Mouse (Mus musculus) retina, postnatal 1 day (tissue): ENCODE data around the gene Klhdc1.

ENCODE experiments used
- DNase-seq: peaks from one replicate; pipeline ENCODE4 v3.0.0-alpha.2; 2012

Klhdc1 gene

GRCm38 (mm10) chr12:69297411-69298150 is 56.6 kb downstream of the Klhdc1 start:
- DNase-seq = peak; percentile 11

DNA sequence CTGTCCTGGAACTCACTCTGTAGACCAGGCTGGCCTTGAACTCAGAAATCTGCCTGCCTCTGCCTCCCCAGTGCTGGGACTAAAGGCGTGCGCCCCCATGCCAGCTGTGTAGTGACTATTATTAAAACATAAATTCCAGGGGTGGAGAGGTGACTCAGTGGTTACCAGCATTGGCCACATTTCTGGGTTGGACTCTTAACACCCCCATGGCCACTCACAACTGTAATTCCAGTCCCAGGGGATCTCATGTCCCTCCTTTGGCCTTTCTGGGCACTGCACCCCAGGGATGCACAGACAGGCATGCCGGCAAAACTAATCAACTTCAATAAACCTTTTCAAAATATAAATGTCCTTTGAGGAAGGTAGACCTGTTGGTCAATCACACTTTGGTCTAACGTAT is 57.3 kb downstream of the Klhdc1 start:
- no peak for DNase-seq

DNA sequence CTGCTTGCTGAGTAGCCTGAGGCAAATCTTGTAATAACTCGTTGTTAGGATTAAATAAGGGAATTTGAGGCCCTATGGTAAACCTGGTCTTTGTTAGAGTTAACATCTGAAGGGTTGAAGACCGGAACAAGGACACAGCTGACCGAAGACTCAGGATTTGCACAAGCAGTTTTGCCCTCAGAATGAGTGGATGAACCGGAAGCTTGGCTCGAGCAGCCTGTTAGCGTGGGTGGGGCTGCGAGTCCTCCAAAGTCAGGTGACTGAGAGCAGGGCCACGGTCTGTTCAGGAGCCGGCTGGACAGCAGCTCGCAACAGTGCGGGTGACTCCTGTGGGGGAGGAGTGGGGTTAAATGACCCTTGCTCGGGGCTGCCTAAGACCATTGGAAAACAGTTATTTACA is 58.3 kb downstream of the Klhdc1 start:
- DNase-seq = peak; percentile 8

DNA sequence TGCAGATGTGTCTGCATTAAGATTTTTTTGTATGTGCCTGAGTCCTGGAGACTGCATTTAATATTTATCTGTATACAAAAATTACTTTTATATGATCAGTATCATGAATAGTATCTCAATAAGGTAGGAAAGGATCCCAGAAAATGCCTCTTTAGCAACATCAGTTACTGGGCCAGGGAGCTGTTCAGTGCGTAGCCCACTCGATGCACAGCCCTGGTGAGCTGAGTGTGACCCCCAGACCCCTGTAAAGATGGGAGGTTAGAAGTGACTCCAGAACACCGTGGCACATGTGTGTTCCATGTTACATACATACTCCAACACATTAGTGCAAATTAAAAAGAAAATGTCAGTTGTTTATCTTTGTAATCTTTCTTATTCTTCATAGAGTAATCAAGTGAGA is 58.9 kb downstream of the Klhdc1 start:
- DNase-seq = no peak

DNA sequence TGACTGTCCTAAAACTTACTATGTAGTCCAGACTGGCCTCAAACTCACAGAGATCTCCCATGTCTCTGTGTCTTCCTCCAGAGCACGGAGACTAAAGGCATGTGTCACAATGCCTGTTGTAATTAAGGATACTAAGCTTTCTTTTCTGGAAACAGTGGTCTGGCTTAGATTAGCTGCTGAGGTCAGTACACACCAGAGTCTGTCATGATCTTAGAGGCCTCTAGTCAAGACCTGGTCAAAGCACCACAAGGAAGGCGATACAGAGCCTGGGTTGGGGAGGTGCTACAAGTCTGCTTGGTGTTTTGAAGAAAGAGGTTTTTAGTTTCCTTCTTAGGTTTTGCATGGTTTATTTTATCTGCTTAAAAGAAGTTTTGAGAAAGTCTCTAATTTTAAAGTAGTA is 59.4 kb downstream of the Klhdc1 start:
- no peak for DNase-seq

GRCm38 (mm10) chr12:69302171-69302570 is 61.2 kb downstream of the Klhdc1 start:
- DNase-seq = no peak

GRCm38 (mm10) chr12:69304051-69304450 is 63.1 kb downstream of the Klhdc1 start:
- no peak for DNase-seq

DNA sequence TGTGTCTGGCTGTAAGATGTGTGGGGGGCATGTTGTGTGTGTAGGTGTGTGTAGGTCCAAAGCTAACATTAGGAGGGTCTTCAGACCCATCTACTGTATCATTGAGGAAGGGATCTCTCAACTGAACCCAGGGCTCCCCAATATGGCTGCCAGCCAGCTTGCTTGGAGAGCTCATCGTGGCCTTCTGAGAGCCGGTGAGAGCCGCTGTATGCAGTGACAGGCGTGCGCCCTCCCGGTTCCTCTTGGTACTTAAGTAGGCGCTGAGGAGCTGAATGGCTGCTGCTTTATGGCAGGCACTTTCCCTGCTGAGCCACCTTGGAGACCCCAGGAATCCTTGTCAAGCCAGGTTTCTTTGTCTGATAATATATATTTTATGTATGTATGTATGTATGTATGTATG is 65.4 kb downstream of the Klhdc1 start:
- no peak for DNase-seq

- no peak for DNase-seq
Measured at GRCm38 (mm10) chr12:69309659-69310058, 68.7 kb downstream of the Klhdc1 start.

DNA sequence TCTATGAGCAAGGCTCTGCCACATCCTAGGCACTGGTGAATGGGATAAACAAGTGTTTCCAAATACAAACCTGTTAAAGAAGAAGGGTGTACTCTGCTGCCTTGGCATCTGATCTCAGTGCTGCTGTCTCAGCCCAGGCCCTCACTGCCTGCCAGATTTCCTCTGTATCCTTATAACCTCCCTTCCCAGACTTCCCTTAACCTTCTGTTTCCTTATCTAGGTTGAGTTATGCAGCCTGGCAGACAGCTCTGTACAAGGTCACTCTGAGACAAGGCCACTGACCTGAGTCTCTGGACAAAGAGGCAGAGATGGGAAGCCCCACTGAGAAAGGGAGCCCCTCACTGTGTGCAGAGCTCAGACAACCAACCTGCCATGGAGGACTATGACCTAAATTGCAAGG is 77.5 kb downstream of the Klhdc1 start:
- DNase-seq = no peak

DNA sequence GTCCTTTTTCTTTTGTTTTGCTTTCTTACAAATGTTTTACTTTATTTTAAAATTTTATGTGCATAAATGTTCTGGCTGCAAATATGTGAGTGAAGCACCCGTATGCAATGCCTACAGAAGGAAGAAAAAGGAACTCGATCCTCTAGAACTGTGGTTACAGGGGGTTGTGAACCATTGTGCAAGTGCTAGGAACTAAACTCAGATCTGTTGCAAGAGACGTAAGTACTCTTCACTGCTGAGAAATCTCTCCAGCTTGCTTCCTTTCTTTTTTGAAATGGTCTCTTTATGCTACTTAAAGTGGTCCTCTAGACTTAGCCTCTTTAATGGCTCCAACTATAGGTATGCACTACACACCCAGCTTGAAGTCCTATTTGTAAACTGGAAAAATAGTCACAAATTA is 90.2 kb downstream of the Klhdc1 start:
- no peak for DNase-seq

GRCm38 (mm10) chr12:69332147-69332546 is 91.2 kb downstream of the Klhdc1 start:
- no peak for DNase-seq

- peak; percentile 52 for DNase-seq
Measured at GRCm38 (mm10) chr12:69333547-69333946, 92.6 kb downstream of the Klhdc1 start.
